Mouse (Mus musculus): ENCODE results near the gene Mns1.

DNA sequence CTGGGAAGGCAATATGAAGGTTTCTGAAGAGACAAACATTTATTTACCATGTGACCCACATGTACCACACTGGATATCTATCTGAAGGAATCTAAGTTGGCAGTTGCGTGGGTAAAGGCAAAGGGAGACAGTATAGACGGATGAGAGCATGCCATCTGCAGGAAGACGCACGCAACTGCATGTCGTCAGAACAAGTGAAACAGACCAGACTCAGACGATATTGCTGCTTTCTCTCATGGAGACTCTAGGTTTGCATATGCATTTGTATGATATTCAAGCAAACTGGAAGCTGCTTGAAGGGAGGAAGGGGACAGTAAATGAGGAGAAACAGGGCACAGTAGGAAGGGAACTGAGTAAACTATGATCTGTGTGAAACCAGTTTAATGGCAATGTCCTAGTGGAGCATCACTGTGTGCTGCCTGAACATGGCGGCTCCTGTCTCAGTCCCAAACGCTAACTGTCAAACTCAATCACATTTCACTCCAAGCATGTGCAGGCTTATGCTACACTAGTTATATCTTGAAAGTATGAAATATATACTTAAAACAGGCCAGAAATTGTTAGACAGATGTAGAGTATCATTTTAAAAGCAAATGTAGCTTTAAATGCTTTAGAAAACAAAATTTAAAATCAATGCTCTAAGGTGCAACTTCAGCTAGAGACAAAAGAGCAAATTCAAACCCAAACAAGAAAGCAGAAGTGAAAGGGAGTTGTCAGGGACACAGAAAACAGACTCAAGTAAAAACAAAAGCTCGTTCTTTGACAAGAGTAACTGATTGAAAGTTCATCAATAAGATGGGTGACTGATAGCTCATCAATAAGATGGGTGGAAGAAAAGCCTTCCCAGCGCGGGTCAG is 30.0 kb downstream of the Mns1 start:
- TF ChIP-seq EP300 (IDR thresholded peaks at IDR 0.05; ENCODE audit: insufficient read depth, low read depth, low read length) = no peak
- TF ChIP-seq CTCF (IDR thresholded peaks at IDR 0.05) = peak; percentile 74
- TF ChIP-seq POLR2A (IDR thresholded peaks at IDR 0.05; ENCODE audit: insufficient read depth, low read depth, low read length) = no peak

All from heart, adult 2 months (tissue).